Mouse (Mus musculus): ENCODE data around the gene Xrcc1. TPM values are rescaled to one million over a fixed set of nuclear protein-coding genes. Genes with fewer than 3 reads are reported as not detected.

The Xrcc1 gene
- total and polyA plus RNA-seq, 3 experiments = 81.7 to 148 (median 136) TPM

DNA sequence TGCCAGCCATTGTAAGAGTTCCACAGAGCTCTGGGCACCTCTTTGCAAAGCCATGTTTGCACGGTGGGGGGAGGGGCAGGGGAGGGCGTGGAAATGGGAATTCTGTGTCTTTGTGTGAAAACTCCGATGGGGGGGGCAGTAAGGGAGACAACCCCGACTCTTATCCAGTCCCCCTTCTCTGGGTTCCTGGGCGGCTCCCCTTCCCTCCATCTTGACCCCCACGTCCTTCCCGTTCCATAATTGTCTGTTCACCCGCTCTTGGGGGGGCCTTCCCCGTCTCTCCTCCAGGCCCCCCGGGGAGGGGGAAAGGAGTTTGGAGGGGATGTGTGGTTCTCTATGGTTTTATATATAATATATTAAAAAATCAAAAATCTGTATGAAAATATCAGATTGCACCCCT, 42.1 kb upstream of the Xrcc1 start:
- no peak overlapping the region for H3K27ac ChIP-seq (ENCODE audit: insufficient read depth, low read depth)
- H3K4me3 ChIP-seq (replicated peaks in 1 of 3; ENCODE audit: low read depth in 2 of 3, low read length in 2 of 3, poor library complexity in 1 of 3) = no peak overlapping the region
- in situ Hi-C loops (cut with MboI; ENCODE audit: low pct_ligation_motif_present, low pct_unique_long_range_greater_than_20kb, low sequenced_read_pairs) (no loop called here), dilution Hi-C loops (cut with MboI; ENCODE audit: extremely low pct_ligation_motif_present, extremely low pct_unique_long_range_greater_than_20kb, low sequenced_read_pairs) (no loop called here)
- TF ChIP-seq MAFK (IDR thresholded peaks at IDR 0.05; ENCODE audit: insufficient replicate concordance, low read length) = no peak
- TF ChIP-seq TBP (conservative IDR thresholded peaks at IDR 0.05; ENCODE audit: low read depth, low read length) = no peak
- no peak for TF ChIP-seq ZNF384 (IDR thresholded peaks at IDR 0.05; ENCODE audit: low read depth, low read length)
- no peak for TF ChIP-seq IRF4 (IDR thresholded peaks at IDR 0.05; ENCODE audit: low read depth, low read length)
- TF ChIP-seq TCF12 (IDR thresholded peaks at IDR 0.05; ENCODE audit: low read depth, low read length) = no peak
- TF ChIP-seq MEF2A (IDR thresholded peaks at IDR 0.05; ENCODE audit: borderline replicate concordance, low read depth, low read length) = no peak
- TF ChIP-seq CHD2 (IDR thresholded peaks at IDR 0.05; ENCODE audit: low read length) = no peak
- no peak for TF ChIP-seq MAZ (IDR thresholded peaks at IDR 0.05; ENCODE audit: low read depth, low read length)
- no peak for TF ChIP-seq USF2 (conservative IDR thresholded peaks at IDR 0.05; ENCODE audit: low read depth, low read length)
- no peak for TF ChIP-seq USF1 (IDR thresholded peaks at IDR 0.05; ENCODE audit: low read depth, low read length)
- no peak for TF ChIP-seq RAD21 (IDR thresholded peaks at IDR 0.05; ENCODE audit: low read depth, low read length)
- TF ChIP-seq NRF1 (IDR thresholded peaks at IDR 0.05; ENCODE audit: low read depth, low read length) = no peak
- TF ChIP-seq HCFC1 (IDR thresholded peaks at IDR 0.05; ENCODE audit: low read depth, low read length) = no peak
- TF ChIP-seq BHLHE40 (IDR thresholded peaks at IDR 0.05; ENCODE audit: low read depth, low read length) = no peak
- no peak for TF ChIP-seq ELF1 (IDR thresholded peaks at IDR 0.05; ENCODE audit: low read depth, low read length)
- TF ChIP-seq SIN3A (IDR thresholded peaks at IDR 0.05; ENCODE audit: low read length) = no peak
- no peak for TF ChIP-seq MXI1 (IDR thresholded peaks at IDR 0.05; ENCODE audit: low read depth, low read length)
- no peak for TF ChIP-seq POLR2AphosphoS2 (IDR thresholded peaks at IDR 0.05; ENCODE audit: low read depth, low read length)
- TF ChIP-seq RCOR1 (conservative IDR thresholded peaks at IDR 0.05; ENCODE audit: low read depth, low read length) = no peak
- peaks cover 0 to 3% of the 10 kb centered on the region in 2 experiments for H3K36me3 ChIP-seq (replicated peaks in 1 of 2; ENCODE audit: control insufficient read depth in 1 of 2, insufficient read depth in 1 of 2, low read length in 1 of 2)
- H3K9me3 ChIP-seq (replicated peaks; ENCODE audit: low read length) = peaks cover 10% of the 10 kb centered on the region
- peaks cover 5% of the 10 kb centered on the region for H3K27me3 ChIP-seq (replicated peaks)
- no peak for DNase-seq (ENCODE audit: extremely low read depth)
- H3K4me1 ChIP-seq (ENCODE audit: control insufficient read depth in 1 of 2, insufficient read depth in 2 of 2) = peaks cover 0 to 26% of the 10 kb centered on the region in 2 experiments; a peak in 2 of 4 replicates
- 0 out of 2 replicates have a peak, but pooled peaks cover 2% of the 10 kb centered on the region for H3K79me2 ChIP-seq (replicated peaks; ENCODE audit: control insufficient read depth, extremely low read depth, insufficient read depth, poor library complexity, severe bottlenecking)
- no peak overlapping the region for H3K4me2 ChIP-seq (ENCODE audit: insufficient read depth, low read depth, poor library complexity, severe bottlenecking)
- no peak overlapping the region for H3K9ac ChIP-seq (ENCODE audit: insufficient read depth, low read depth)

DNA sequence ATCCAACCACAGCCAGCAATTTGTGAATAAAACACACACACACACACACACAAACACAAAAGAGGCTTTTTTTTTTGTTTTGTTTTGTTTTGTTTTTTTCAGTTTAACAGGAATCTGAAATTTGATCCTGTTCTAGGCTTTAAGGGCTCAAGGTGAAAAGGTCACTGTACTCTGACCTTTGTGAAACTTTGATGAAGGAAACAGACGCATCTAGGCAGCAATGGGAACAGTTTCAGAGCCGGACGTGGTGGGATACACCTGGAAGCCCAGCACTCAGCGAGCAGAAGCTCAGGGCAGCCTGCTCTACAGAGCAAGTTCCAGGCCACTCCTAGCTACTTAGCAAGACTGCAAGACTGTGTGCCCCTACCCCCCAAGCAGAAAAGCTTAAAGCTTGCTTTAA, 41.2 kb upstream of the Xrcc1 start:
- dilution Hi-C loops (cut with MboI; ENCODE audit: extremely low pct_ligation_motif_present, extremely low pct_unique_long_range_greater_than_20kb, low sequenced_read_pairs) (no loop called here), in situ Hi-C loops (cut with MboI; ENCODE audit: low pct_ligation_motif_present, low pct_unique_long_range_greater_than_20kb, low sequenced_read_pairs) (no loop called here)
- H3K9me3 ChIP-seq (replicated peaks; ENCODE audit: low read length) = peaks cover 9% of the 10 kb centered on the region
- TF ChIP-seq CTCF (conservative IDR thresholded peaks at IDR 0.05 in 1 of 2, IDR thresholded peaks at IDR 0.05 in 1 of 2; ENCODE audit: low read depth in 2 of 2, low read length in 2 of 2) = no peak
- no peak for TF ChIP-seq USF1 (IDR thresholded peaks at IDR 0.05; ENCODE audit: low read depth, low read length)
- TF ChIP-seq CHD1 (IDR thresholded peaks at IDR 0.05; ENCODE audit: low read depth, low read length) = no peak
- no peak for TF ChIP-seq MYC (IDR thresholded peaks at IDR 0.05; ENCODE audit: low read depth, low read length)
- no peak for TF ChIP-seq POLR2A (IDR thresholded peaks at IDR 0.05; ENCODE audit: low read depth, low read length)
- no peak for TF ChIP-seq ZKSCAN1 (IDR thresholded peaks at IDR 0.05; ENCODE audit: borderline replicate concordance, low read depth, low read length)
- TF ChIP-seq UBTF (IDR thresholded peaks at IDR 0.05; ENCODE audit: low read depth, low read length) = no peak
- no peak for TF ChIP-seq BHLHE40 (IDR thresholded peaks at IDR 0.05; ENCODE audit: low read depth, low read length)
- no peak for TF ChIP-seq RCOR1 (conservative IDR thresholded peaks at IDR 0.05; ENCODE audit: low read depth, low read length)
- H3K4me3 ChIP-seq (replicated peaks in 1 of 3; ENCODE audit: low read depth in 2 of 3, low read length in 2 of 3, poor library complexity in 1 of 3) = no peak overlapping the region
- H3K27me3 ChIP-seq (replicated peaks) = peaks cover 5% of the 10 kb centered on the region
- H3K4me2 ChIP-seq (ENCODE audit: insufficient read depth, low read depth, poor library complexity, severe bottlenecking) = no peak overlapping the region
- peaks cover 0 to 3% of the 10 kb centered on the region in 2 experiments for H3K36me3 ChIP-seq (replicated peaks in 1 of 2; ENCODE audit: control insufficient read depth in 1 of 2, insufficient read depth in 1 of 2, low read length in 1 of 2)
- H3K79me2 ChIP-seq (replicated peaks; ENCODE audit: control insufficient read depth, extremely low read depth, insufficient read depth, poor library complexity, severe bottlenecking) = 0 out of 2 replicates have a peak, but pooled peaks cover 2% of the 10 kb centered on the region
- H3K27ac ChIP-seq (ENCODE audit: insufficient read depth, low read depth) = no peak overlapping the region
- H3K4me1 ChIP-seq (ENCODE audit: control insufficient read depth in 1 of 2, insufficient read depth in 2 of 2) = peaks cover 0 to 25% of the 10 kb centered on the region in 2 experiments; a peak in 2 of 4 replicates
- DNase-seq (ENCODE audit: extremely low read depth) = no peak
- no peak overlapping the region for H3K9ac ChIP-seq (ENCODE audit: insufficient read depth, low read depth)
